Mouse (Mus musculus) MEL (cell line): ENCODE measurements around the gene Gm12184. TPM values are rescaled to one million over a fixed set of nuclear protein-coding genes. Genes with fewer than 3 reads are reported as not detected.

Experiments used
- DNase-seq: peaks from one replicate; pipeline ENCODE4 v3.0.0; 2011; ENCODE audit warnings: low read depth, low spot score
- H3K27ac ChIP-seq: 2 replicates; pipeline ENCODE4 v1.5.1; 2012; ENCODE audit warnings: low read depth, mild to moderate bottlenecking, control low read depth, low read length, moderate library complexity; ENCODE audit not compliant: control insufficient read depth
- H3K27me3 ChIP-seq, 2 experiments: fragments of 150-350 bp in 1 of 2; sonication (generic) in 1 of 2; 2 replicates each; pipeline ENCODE4 v1.6.1; 2012; ENCODE audit warnings: low read length in 2 of 2, mild to moderate bottlenecking in 2 of 2, improper control_type of control experiment in 1 of 2, moderate library complexity in 1 of 2; ENCODE audit not compliant: insufficient read depth in 2 of 2, control insufficient read depth in 1 of 2
- H3K36me3 ChIP-seq, 2 experiments: 2 replicates each; pipeline ENCODE4 v1.6.1; 2012 to 2014; ENCODE audit warnings: low read length in 2 of 2, improper control_type of control experiment in 1 of 2, inconsistent platforms in 1 of 2, mild to moderate bottlenecking in 1 of 2; ENCODE audit not compliant: insufficient read depth in 2 of 2, control insufficient read depth in 1 of 2
- H3K4me1 ChIP-seq, 2 experiments: fragments of 150-350 bp in 1 of 2; sonication (generic) in 1 of 2; 2 replicates each; pipeline ENCODE4 v1.6.1; 2012; ENCODE audit warnings: low read length in 2 of 2, improper control_type of control experiment in 1 of 2, mild to moderate bottlenecking in 1 of 2; ENCODE audit not compliant: insufficient read depth in 2 of 2, control insufficient read depth in 1 of 2
- H3K4me3 ChIP-seq, 2 experiments: fragments of 150-350 bp in 1 of 2; sonication (generic) in 1 of 2; 2 replicates each; pipeline ENCODE4 v1.5.1; 2012; ENCODE audit warnings: low read depth in 2 of 2, low read length in 2 of 2, mild to moderate bottlenecking in 2 of 2, moderate library complexity in 2 of 2, control low read depth in 1 of 2, improper control_type of control experiment in 1 of 2; ENCODE audit not compliant: control insufficient read depth in 1 of 2, insufficient read depth in 1 of 2
- H3K79me2 ChIP-seq: 2 replicates; pipeline ENCODE4 v1.6.1; 2012; ENCODE audit warnings: mild to moderate bottlenecking, low read length, moderate library complexity; ENCODE audit not compliant: control insufficient read depth, poor library complexity, insufficient read depth
- H3K9ac ChIP-seq: 2 replicates; pipeline ENCODE4 v1.6.1; 2012; ENCODE audit warnings: low read depth, mild to moderate bottlenecking, control low read depth, low read length, moderate library complexity; ENCODE audit not compliant: control insufficient read depth, poor library complexity, severe bottlenecking
- H3K9me3 ChIP-seq: fragments of 150-350 bp; sonication (generic); replicated peaks from 2 replicates; pipeline ENCODE4 v1.6.1; 2012; ENCODE audit warnings: mild to moderate bottlenecking, low read length, improper control_type of control experiment, moderate library complexity; ENCODE audit not compliant: insufficient read depth
- CTCF ChIP-seq, 3 experiments: IDR thresholded peaks in 2 of 3; conservative IDR thresholded peaks in 1 of 3; 2 replicates each; pipeline ENCODE4 v1.5.1; 2011 to 2012; ENCODE audit warnings: low read length in 3 of 3, low read depth in 2 of 3, mild to moderate bottlenecking in 2 of 3, improper control_type of control experiment in 1 of 3, inconsistent platforms in 1 of 3, mixed read lengths in 1 of 3, moderate library complexity in 1 of 3; ENCODE audit not compliant: control insufficient read depth in 1 of 3, insufficient read depth in 1 of 3, poor library complexity in 1 of 3, severe bottlenecking in 1 of 3
- E2F4 ChIP-seq: IDR thresholded peaks from 2 replicates; pipeline ENCODE4 v1.6.1; 2011; ENCODE audit warnings: low read depth, low read length, improper control_type of control experiment, borderline replicate concordance
- ELF1 ChIP-seq: IDR thresholded peaks from 2 replicates; pipeline ENCODE4 v1.6.1; 2014; ENCODE audit warnings: low read depth, mild to moderate bottlenecking, inconsistent platforms, low read length, improper control_type of control experiment, moderate library complexity
- EP300 ChIP-seq, 2 experiments: IDR thresholded peaks; 2 replicates each; pipeline ENCODE4 v1.6.1; 2011; ENCODE audit warnings: improper control_type of control experiment in 2 of 2, low read length in 2 of 2, low read depth in 1 of 2, mild to moderate bottlenecking in 1 of 2
- ETS1 ChIP-seq: IDR thresholded peaks from 2 replicates; pipeline ENCODE4 v1.6.1; 2012; ENCODE audit warnings: low read depth, mild to moderate bottlenecking, inconsistent platforms, low read length, improper control_type of control experiment, moderate library complexity
- GABPA ChIP-seq: IDR thresholded peaks from 2 replicates; pipeline ENCODE4 v1.6.1; 2012; ENCODE audit warnings: low read depth, mild to moderate bottlenecking, inconsistent platforms, low read length, improper control_type of control experiment, moderate library complexity
- HCFC1 ChIP-seq: IDR thresholded peaks from 2 replicates; pipeline ENCODE4 v1.6.1; 2012; ENCODE audit warnings: low read depth, mild to moderate bottlenecking, inconsistent platforms, low read length, improper control_type of control experiment, moderate library complexity
- JUND ChIP-seq: IDR thresholded peaks from 2 replicates; pipeline ENCODE4 v1.6.1; 2011; ENCODE audit warnings: low read depth, mild to moderate bottlenecking, improper control_type of control experiment, low read length
- MAZ ChIP-seq: IDR thresholded peaks from 2 replicates; pipeline ENCODE4 v1.6.1; 2012; ENCODE audit warnings: low read depth, mild to moderate bottlenecking, inconsistent platforms, low read length, improper control_type of control experiment
- MXI1 ChIP-seq: IDR thresholded peaks from 2 replicates; pipeline ENCODE4 v1.6.1; 2011; ENCODE audit warnings: mild to moderate bottlenecking, low read depth, low read length, improper control_type of control experiment
- MYB ChIP-seq: IDR thresholded peaks from 2 replicates; pipeline ENCODE4 v1.6.1; 2011; ENCODE audit warnings: mild to moderate bottlenecking, low read depth, low read length, improper control_type of control experiment
- MYC ChIP-seq: IDR thresholded peaks from 2 replicates; pipeline ENCODE4 v1.6.1; 2011; ENCODE audit warnings: low read depth, mild to moderate bottlenecking, low read length, improper control_type of control experiment, moderate library complexity
- POLR2A ChIP-seq, 2 experiments: IDR thresholded peaks; 2 replicates each; pipeline ENCODE4 v1.6.1; 2011 to 2012; ENCODE audit warnings: low read length in 2 of 2, mild to moderate bottlenecking in 2 of 2, control low read depth in 1 of 2, improper control_type of control experiment in 1 of 2, low read depth in 1 of 2, moderate library complexity in 1 of 2; ENCODE audit not compliant: control insufficient read depth in 1 of 2, insufficient read depth in 1 of 2, poor library complexity in 1 of 2
- POLR2AphosphoS5 ChIP-seq: IDR thresholded peaks from 2 replicates; pipeline ENCODE4 v1.6.1; 2012; ENCODE audit warnings: low read depth, borderline replicate concordance, mild to moderate bottlenecking, inconsistent platforms, low read length, moderate library complexity, mixed read lengths
- RAD21 ChIP-seq: IDR thresholded peaks from 2 replicates; pipeline ENCODE4 v1.6.1; 2011; ENCODE audit warnings: mild to moderate bottlenecking, low read depth, low read length, improper control_type of control experiment
- RCOR1 ChIP-seq: IDR thresholded peaks from 2 replicates; pipeline ENCODE4 v1.6.1; 2012; ENCODE audit warnings: low read depth, mild to moderate bottlenecking, inconsistent platforms, low read length, improper control_type of control experiment
- SIN3A ChIP-seq: IDR thresholded peaks from 2 replicates; pipeline ENCODE4 v1.6.1; 2012; ENCODE audit warnings: low read length, improper control_type of control experiment, inconsistent platforms
- SMC3 ChIP-seq: IDR thresholded peaks from 2 replicates; pipeline ENCODE4 v1.6.1; 2011; ENCODE audit warnings: low read depth, low read length, improper control_type of control experiment
- TCF12 ChIP-seq: IDR thresholded peaks from 2 replicates; pipeline ENCODE4 v1.6.1; 2014; ENCODE audit warnings: low read depth, mild to moderate bottlenecking, inconsistent platforms, low read length, improper control_type of control experiment, moderate library complexity
- UBTF ChIP-seq: IDR thresholded peaks from 2 replicates; pipeline ENCODE4 v1.6.1; 2012; ENCODE audit warnings: low read depth, mild to moderate bottlenecking, inconsistent platforms, low read length, improper control_type of control experiment, moderate library complexity, borderline replicate concordance; ENCODE audit not compliant: insufficient read depth
- ZC3H11A ChIP-seq: IDR thresholded peaks from 2 replicates; pipeline ENCODE4 v1.6.1; 2012; ENCODE audit warnings: low read depth, mild to moderate bottlenecking, inconsistent platforms, low read length, improper control_type of control experiment
- ZKSCAN1 ChIP-seq: IDR thresholded peaks from 2 replicates; pipeline ENCODE4 v1.6.1; 2012; ENCODE audit warnings: low read depth, mild to moderate bottlenecking, inconsistent platforms, low read length, improper control_type of control experiment, moderate library complexity
- polyA plus RNA-seq, 2 experiments: library from polyadenylated mRNA; stranded (reverse) in 1 of 2; unstranded in 1 of 2; fragments of >175 nt in 1 of 2; fragments of >200 nt in 1 of 2; gene quantifications; 2 replicates each; pipeline versions ENCODE4 v1.2.1 to v1.2.4; 2012; ENCODE audit warnings: low replicate concordance in 2 of 2, low read depth in 1 of 2; ENCODE audit not compliant: insufficient read length in 2 of 2, insufficient read depth in 1 of 2, missing spikeins in 1 of 2
- total RNA-seq: library from RNA; depleted of rRNA; stranded (reverse); fragments of 300-350 nt; gene quantifications from 2 replicates; pipeline ENCODE4 v1.2.3, GENCODE M21; 2012

Gene Gm12184
- total and polyA plus RNA-seq, 3 experiments, result 10.9 to 15.3 TPM; not detected in 1

DNA sequence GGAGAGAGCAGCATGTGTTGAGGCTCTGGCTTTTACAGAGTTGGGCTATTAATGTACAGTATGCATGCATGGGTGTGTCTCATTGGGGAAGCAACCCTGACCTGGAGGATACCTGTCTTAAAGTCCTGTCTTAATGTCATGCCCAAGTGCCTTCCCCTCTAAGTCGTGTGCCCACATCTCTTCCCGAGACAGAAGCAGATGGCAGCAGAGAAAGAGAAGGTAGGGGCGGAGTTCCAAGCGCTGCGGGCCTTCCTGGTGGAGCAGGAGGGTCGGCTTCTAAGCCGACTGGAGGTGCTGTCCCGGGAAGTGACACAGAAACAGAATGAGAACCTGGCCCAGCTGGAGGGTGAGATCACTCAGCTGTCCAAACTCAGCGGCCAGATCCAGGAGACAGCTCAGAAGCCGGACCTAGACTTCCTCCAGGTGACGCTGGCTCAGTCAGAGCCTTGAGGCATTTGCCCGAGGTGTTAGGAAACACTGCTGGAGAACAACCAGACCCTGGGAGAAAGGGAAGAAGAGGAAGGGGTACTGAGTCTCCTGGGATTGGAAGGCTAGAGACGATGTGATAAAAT is 18.9 kb upstream of the Gm12184 start (continued):
- TF ChIP-seq MXI1, result no peak
- TF ChIP-seq POLR2AphosphoS5, result no peak
- no peak for TF ChIP-seq MAZ
- TF ChIP-seq EP300 (IDR thresholded peaks at IDR 0.05; ENCODE audit: low read depth in 1 of 2, low read length in 2 of 2), result no peak
- TF ChIP-seq SMC3, result no peak

DNA sequence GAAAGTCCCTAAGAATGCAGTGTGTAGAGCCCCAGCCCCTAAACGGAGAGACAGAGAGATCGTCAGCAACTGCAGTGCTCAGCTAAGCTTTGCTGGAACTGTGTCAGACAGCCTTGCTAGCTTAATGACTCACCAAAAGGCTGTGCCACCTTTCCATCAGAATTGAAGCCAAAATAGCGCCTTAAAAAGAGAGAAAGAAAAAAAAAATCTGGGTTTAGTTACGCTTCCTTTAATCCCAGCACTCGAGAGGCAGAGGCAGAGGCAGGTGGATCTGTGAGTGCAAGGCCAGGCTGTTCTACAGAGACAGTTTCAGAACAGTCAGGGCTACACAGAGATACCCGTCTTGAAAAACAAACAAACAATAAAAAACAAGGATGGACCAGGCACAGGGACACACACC is 17.9 kb upstream of the Gm12184 start:
- H3K36me3 ChIP-seq, result no peaks in the 10 kb centered on the region; a peak in 1 of 4 replicates
- no peaks in the 10 kb centered on the region for H3K27me3 ChIP-seq
- no peak for TF ChIP-seq UBTF
- no peak for TF ChIP-seq HCFC1
- TF ChIP-seq JUND, result no peak
- no peak for TF ChIP-seq POLR2A (IDR thresholded peaks at IDR 0.05; ENCODE audit: control insufficient read depth in 1 of 2, insufficient read depth in 1 of 2, low read depth in 1 of 2, low read length in 2 of 2, poor library complexity in 1 of 2)
- TF ChIP-seq ETS1, result no peak
- no peak for TF ChIP-seq MYB
- no peak for TF ChIP-seq ZC3H11A
- TF ChIP-seq RAD21, result no peak
- TF ChIP-seq SMC3, result no peak
- TF ChIP-seq TCF12, result no peak
- TF ChIP-seq E2F4, result no peak
- TF ChIP-seq RCOR1, result no peak
- TF ChIP-seq ZKSCAN1, result no peak
- no peak for TF ChIP-seq GABPA
- no peak for TF ChIP-seq SIN3A
- no peak for TF ChIP-seq POLR2AphosphoS5
- TF ChIP-seq CTCF (IDR thresholded peaks at IDR 0.05 in 2 of 3, conservative IDR thresholded peaks at IDR 0.05 in 1 of 3; ENCODE audit: control insufficient read depth in 1 of 3, insufficient read depth in 1 of 3, low read depth in 2 of 3, low read length in 3 of 3, poor library complexity in 1 of 3, severe bottlenecking in 1 of 3), result no peak
- no peak for TF ChIP-seq ELF1
- TF ChIP-seq MYC, result no peak
- TF ChIP-seq, all 39 proteins: peak for 0
- Histone ChIP-seq H3K4me1 (no peaks in the 10 kb centered on the region), H3K4me3 (no peak overlapping the region), H3K9me3 (no peaks in the 10 kb centered on the region), H3K79me2 (no peaks in the 10 kb centered on the region), H3K9ac (no peak overlapping the region), H3K27ac (no peak overlapping the region)
- DNase-seq, result no peak
